Mouse (Mus musculus) stomach, postnatal 0 days (tissue): ENCODE results near the gene Mboat2.

Experiments
- CTCF ChIP-seq: IDR thresholded peaks from 2 replicates; pipeline ENCODE4 v1.5.1; 2016; ENCODE audit warnings: antibody characterized with exemption, low read depth, mild to moderate bottlenecking, moderate library complexity
- EP300 ChIP-seq: optimal IDR thresholded peaks from 2 replicates; pipeline ENCODE3; 2016; ENCODE audit warnings: antibody characterized with exemption

- TF ChIP-seq CTCF: no peak
- TF ChIP-seq EP300: no peak
Measured at GRCm38 (mm10) chr12:24912876-24913275, 82.2 kb downstream of the Mboat2 start.
